Mouse (Mus musculus) midbrain, embryonic 11.5 days (tissue): ENCODE measurements at regions not wholly inside any gene's neighbourhood (a gene's known extent, or its start where the extent isn't known, plus 50 kb on each side); places are given as distances from the start of the nearest gene placed in this dataset.

Experiments used
- ATAC-seq: fragments of 200-750 bp; cut with Nextera tagmentation; 2 replicates; pipeline ENCODE4 v1.8.0; 2017; ENCODE audit warnings: moderate TSS enrichment, moderate library complexity; ENCODE audit not compliant: low FRiP score
- DNase-seq: peaks from one replicate; pipeline ENCODE4 v3.0.0; 2015; ENCODE audit warnings: low spot score; ENCODE audit errors: missing footprints
- H3K27ac ChIP-seq: fragments of 300-500 bp; sonication (generic); 2 replicates; pipeline ENCODE4 v1.5.1; 2014; ENCODE audit warnings: low read depth, low read length
- H3K27me3 ChIP-seq: fragments of 300-500 bp; sonication (generic); 2 replicates; pipeline ENCODE4 v1.6.1; 2014; ENCODE audit warnings: mild to moderate bottlenecking, low read length, moderate library complexity, mixed read lengths; ENCODE audit not compliant: control insufficient read depth, insufficient read depth
- H3K36me3 ChIP-seq: fragments of 300-500 bp; sonication (generic); 2 replicates; pipeline ENCODE4 v1.6.1; 2014; ENCODE audit warnings: mild to moderate bottlenecking, low read length, moderate library complexity, mixed read lengths; ENCODE audit not compliant: control insufficient read depth, insufficient read depth
- H3K4me1 ChIP-seq: fragments of 300-500 bp; sonication (generic); 2 replicates; pipeline ENCODE4 v1.6.1; 2014; ENCODE audit warnings: low read length; ENCODE audit not compliant: control insufficient read depth, insufficient read depth
- H3K4me2 ChIP-seq: fragments of 300-500 bp; sonication (generic); 2 replicates; pipeline ENCODE4 v1.6.1; 2014; ENCODE audit warnings: mild to moderate bottlenecking, moderate library complexity
- H3K4me3 ChIP-seq: fragments of 300-500 bp; sonication (generic); 2 replicates; pipeline ENCODE4 v1.5.1; 2014; ENCODE audit warnings: low read depth, low read length
- H3K9ac ChIP-seq: fragments of 300-500 bp; sonication (generic); 2 replicates; pipeline ENCODE4 v1.6.1; 2014; ENCODE audit warnings: low read length
- H3K9me3 ChIP-seq: fragments of 300-500 bp; sonication (generic); 2 replicates; pipeline ENCODE4 v1.6.1; 2016; ENCODE audit warnings: low read length; ENCODE audit not compliant: control insufficient read depth
- WGBS: fragments of 180-500 bp; shearing (Covaris S2); extraction: QIAGEN DNeasy Blood & Tissue Kit; methylation state at CpG from one replicate; pipeline ENCODE4 v1.1.7; 2014; 5-methylcytosine and 5-hydroxymethylcytosine counted together

DNA sequence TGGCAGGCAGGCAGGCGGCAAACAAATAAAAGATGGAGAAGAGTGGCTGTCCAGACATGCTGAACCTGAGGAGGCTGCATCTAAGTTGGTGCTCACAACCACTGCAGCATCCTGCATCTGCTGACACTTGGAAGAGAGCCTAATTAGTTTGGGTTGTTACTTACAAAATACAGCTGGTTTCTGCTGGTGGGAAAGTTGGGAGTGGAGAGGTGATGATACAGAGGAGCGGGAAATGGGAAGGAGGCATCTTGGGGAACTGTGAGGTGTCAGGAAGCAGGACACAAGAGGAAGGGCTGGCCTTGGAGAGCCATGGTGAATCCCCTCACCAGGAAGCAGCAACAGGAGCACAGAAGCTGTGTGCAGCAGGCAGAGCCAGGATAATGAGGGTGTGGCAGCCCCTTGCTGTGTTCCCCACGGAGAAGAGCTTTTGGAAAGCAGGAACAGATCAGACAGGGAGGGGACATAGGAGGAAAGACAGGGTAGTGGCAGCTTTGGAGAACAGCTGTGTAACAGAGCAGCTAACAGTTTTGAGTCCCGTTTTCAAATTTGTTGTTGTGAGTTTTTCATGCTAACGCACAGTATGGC, 58.0 kb upstream of the Coch start:
- DNase-seq (no peak), ATAC-seq (no peak)
- Histone ChIP-seq H3K9ac (no peak overlapping the region), H3K4me1 (no peaks in the 10 kb centered on the region), H3K4me3 (no peak overlapping the region), H3K27ac (no peak overlapping the region), H3K27me3 (no peaks in the 10 kb centered on the region), H3K36me3 (no peaks in the 10 kb centered on the region), H3K4me2 (no peak overlapping the region), H3K9me3 (no peaks in the 10 kb centered on the region)
- 42% methylated on average over 5 of the region's 5 CpGs for WGBS
